Mouse (Mus musculus): Measurements from ENCODE around the gene Gm21976.

GRCm38 (mm10) chr13:98297883-98298482 is 18.3 kb downstream of the Gm21976 start:
- TF ChIP-seq CTCF (IDR thresholded peaks at IDR 0.05; ENCODE audit: extremely low read depth, insufficient read length, insufficient replicate concordance, low read depth, low read length) (peak; percentile 20; the same call in 1 of the 2 replicates), POLR2A (IDR thresholded peaks at IDR 0.05; ENCODE audit: low read depth, low read length) (no peak)
